ENCODE assay signal across 13 mouse cellular contexts in genomic region chr12:71400201-71400600, GRCm38 (mm10).
DNase-seq lines count a peak whose midpoint lies in the region.
"Had no signal": no experiment of that assay in that cellular context is flagged by ENCODE, and none has a peak within 500 bp of the region (broad histone marks: within the 10 kb centered on the region; RNA-seq: fewer than 3 reads in every experiment).

No protein-coding gene starts in this region.

- intact Hi-C loops in heart, postnatal 25 days (cut with DNase I) = no loop called here

- DNase-seq in cerebellum, adult 11-12 months = peak; percentile 20
- DNase-seq in cerebellum, adult 9-10 months = no peak
- DNase-seq in cerebellum, postnatal 10 days = peak; percentile 45 to 72
- DNase-seq in cerebellum, adult 8-10 months = no peak
- DNase-seq in cerebellum, postnatal 25 days = peak; percentile 14 to 24
- no peak for DNase-seq in cerebellum, adult 11 months
- DNase-seq in heart, adult 11 months = peak; percentile 61
- DNase-seq in heart, postnatal 25 days (ENCODE audit: low spot score) = no peak
- DNase-seq: adrenal gland, adult 8-10 months; adrenal gland, postnatal 14 days; adrenal gland, postnatal 36 days; B cell, adult 2 months; forebrain, postnatal 0 days had no signal

Comparison
In these comparisons a context has a peak if more than half of its experiments do, and no peak if none do; other contexts are left out.
1. DNase-seq: peak in cerebellum, adult 11-12 months (single experiment), cerebellum, postnatal 10 days (2 of 2), cerebellum, postnatal 25 days (2 of 2) and heart, adult 11 months (single experiment); none in cerebellum, adult 9-10 months (single experiment), cerebellum, adult 8-10 months (single experiment), cerebellum, adult 11 months (single experiment) and heart, postnatal 25 days (single experiment).